Mouse (Mus musculus) pancreas, adult 10 weeks (tissue): ENCODE results near the gene A230072I06Rik. TPM values are rescaled to one million over a fixed set of nuclear protein-coding genes. Genes with fewer than 3 reads are reported as not detected.

Experiments
- polyA plus RNA-seq: library from polyadenylated mRNA; stranded (reverse); fragments of 350-450 nt; fragmentation: Illumina TruSeq; extraction: RNeasy Lipid Tissue Mini Kit (QIAGEN cat#74804); gene quantifications from one replicate; pipeline ENCODE4 v1.2.3, GENCODE M21; 2015; ENCODE audit warnings: low read depth, low replicate concordance; ENCODE audit not compliant: insufficient read depth

The A230072I06Rik gene
- not detected for polyA plus RNA-seq

GRCm38 (mm10) chr8:12278663-12279312, at the start of gene A230072I06Rik:
Gene A230072I06Rik (plus strand): TSS chr8:12278819.

Other genes with a start within 250 kb of the A230072I06Rik start
- gene Sox1, start 116.5 kb downstream of the A230072I06Rik start, polyA plus RNA-seq, result not detected